Mouse (Mus musculus): Measurements from ENCODE around the gene Nus1. TPM values are rescaled to one million over a fixed set of nuclear protein-coding genes. Genes with fewer than 3 reads are reported as not detected.

Gene Nus1
- polyA plus RNA-seq, 1 experiment from 2014 or later = 5.9 TPM

DNA sequence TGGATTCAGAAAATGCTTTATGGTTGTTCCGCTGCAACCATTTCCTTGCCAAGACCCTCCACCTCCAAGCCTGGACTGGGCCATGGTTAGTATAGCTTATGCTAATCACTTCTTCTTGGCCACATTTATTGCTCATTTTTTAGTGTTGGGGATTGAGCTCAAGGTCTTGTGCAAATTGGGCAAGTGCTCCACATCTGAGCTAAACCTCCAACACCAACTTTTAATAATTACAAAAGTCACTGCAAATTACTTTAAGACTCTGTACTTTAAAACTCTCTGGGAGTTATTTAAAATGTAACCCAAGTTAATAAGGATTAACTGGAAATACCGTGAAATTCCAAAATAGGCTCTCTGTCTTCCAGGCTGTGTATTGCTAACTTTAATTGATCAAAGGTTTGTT, 9.8 kb upstream of the Nus1 start:
- Histone ChIP-seq H3K36me3 (replicated peaks; ENCODE audit: insufficient read depth, low read length) (no peaks in the 10 kb centered on the region), H3K27ac (ENCODE audit: low read depth) (no peak overlapping the region), H3K4me3 (ENCODE audit: low read depth, low read length) (no peak overlapping the region), H3K9ac (replicated peaks) (no peak overlapping the region), H3K27me3 (ENCODE audit: insufficient read depth, low read length) (no peaks in the 10 kb centered on the region), H3K9me3 (ENCODE audit: low read length) (no peaks in the 10 kb centered on the region), H3K4me1 (ENCODE audit: insufficient read depth) (no peaks in the 10 kb centered on the region), H3K4me2 (ENCODE audit: low read depth, low read length) (no peak overlapping the region)
- WGBS (ENCODE audit: insufficient replicate concordance) = 94% methylated on average over 2 of the region's 2 CpGs
- ATAC-seq = no peak
- no peak for DNase-seq
- no peak for TF ChIP-seq CTCF (IDR thresholded peaks at IDR 0.05; ENCODE audit: low read depth)
- TF ChIP-seq EP300 (IDR thresholded peaks at IDR 0.05; ENCODE audit: low read depth) = no peak

DNA sequence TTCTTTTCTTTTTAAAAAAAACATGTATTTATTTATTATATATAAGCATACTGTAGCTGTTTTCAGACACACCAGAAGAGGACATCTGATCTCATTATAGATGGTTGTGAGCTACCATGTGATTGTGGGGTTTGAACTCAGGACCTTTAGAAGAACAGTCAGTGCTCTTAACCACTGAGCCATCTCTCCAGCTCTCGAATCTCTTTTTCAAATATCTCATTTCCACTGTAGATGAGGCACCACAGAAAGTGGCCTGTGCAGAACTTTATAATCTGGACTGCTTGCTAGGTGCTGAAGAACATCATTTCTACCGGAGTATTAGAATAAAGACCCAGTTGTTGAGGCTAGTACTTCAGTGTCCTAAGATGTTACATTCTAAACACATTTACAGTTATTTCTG, 2.3 kb upstream of the Nus1 start:
- ATAC-seq (no peak), DNase-seq (no peak)
- WGBS (ENCODE audit: insufficient replicate concordance) = 74% methylated on average over 2 of the region's 2 CpGs
- H3K4me2 ChIP-seq (ENCODE audit: low read depth, low read length) = no peak overlapping the region
- no peak overlapping the region for H3K9ac ChIP-seq (replicated peaks)
- H3K9me3 ChIP-seq (ENCODE audit: low read length) = no peaks in the 10 kb centered on the region
- no peak overlapping the region for H3K27ac ChIP-seq (ENCODE audit: low read depth)
- no peaks in the 10 kb centered on the region for H3K27me3 ChIP-seq (ENCODE audit: insufficient read depth, low read length)
- H3K4me1 ChIP-seq (ENCODE audit: insufficient read depth) = peaks cover 14% of the 10 kb centered on the region
- no peaks in the 10 kb centered on the region for H3K36me3 ChIP-seq (replicated peaks; ENCODE audit: insufficient read depth, low read length)
- no peak for TF ChIP-seq EP300 (IDR thresholded peaks at IDR 0.05; ENCODE audit: low read depth)
- H3K4me3 ChIP-seq (ENCODE audit: low read depth, low read length) = no peak overlapping the region

DNA sequence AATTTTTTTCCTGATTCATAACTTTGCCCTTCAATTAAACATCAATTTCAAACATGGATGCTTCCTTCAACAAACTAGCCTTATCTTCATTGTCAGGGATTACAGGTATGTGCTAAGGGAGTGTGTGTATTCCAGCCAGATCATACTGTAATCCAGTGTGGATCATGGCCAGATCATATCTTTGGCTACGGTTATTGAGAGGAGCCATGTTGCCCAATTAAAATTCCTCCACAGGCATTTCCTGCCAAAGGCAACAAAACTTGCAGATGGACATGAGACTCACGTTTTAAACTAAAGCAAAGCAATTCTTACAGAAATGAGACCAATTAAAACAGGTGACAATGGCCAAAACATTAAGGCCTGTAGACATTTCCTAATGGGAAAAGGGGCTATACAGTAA, 889 bp upstream of the Nus1 start:
- H3K27ac ChIP-seq (ENCODE audit: low read depth) = no peak overlapping the region
- peak overlapping the region; percentile 54; the same call in 1 of the 2 replicates for H3K9ac ChIP-seq (replicated peaks)
- TF ChIP-seq CTCF (IDR thresholded peaks at IDR 0.05; ENCODE audit: low read depth) (no peak), EP300 (IDR thresholded peaks at IDR 0.05; ENCODE audit: low read depth) (no peak)
- H3K27me3 ChIP-seq (ENCODE audit: insufficient read depth, low read length) = no peaks in the 10 kb centered on the region
- H3K4me1 ChIP-seq (ENCODE audit: insufficient read depth) = peaks cover 23% of the 10 kb centered on the region
- no peaks in the 10 kb centered on the region; the same call in 1 of the 2 replicates for H3K36me3 ChIP-seq (replicated peaks; ENCODE audit: insufficient read depth, low read length)
- peak overlapping the region; percentile 99 for H3K4me3 ChIP-seq (ENCODE audit: low read depth, low read length)
- no peak for DNase-seq
- 46% methylated on average over 2 of the region's 2 CpGs for WGBS (ENCODE audit: insufficient replicate concordance)
- no peak for ATAC-seq
- no peaks in the 10 kb centered on the region for H3K9me3 ChIP-seq (ENCODE audit: low read length)
- peak overlapping the region; percentile 80 for H3K4me2 ChIP-seq (ENCODE audit: low read depth, low read length)

DNA sequence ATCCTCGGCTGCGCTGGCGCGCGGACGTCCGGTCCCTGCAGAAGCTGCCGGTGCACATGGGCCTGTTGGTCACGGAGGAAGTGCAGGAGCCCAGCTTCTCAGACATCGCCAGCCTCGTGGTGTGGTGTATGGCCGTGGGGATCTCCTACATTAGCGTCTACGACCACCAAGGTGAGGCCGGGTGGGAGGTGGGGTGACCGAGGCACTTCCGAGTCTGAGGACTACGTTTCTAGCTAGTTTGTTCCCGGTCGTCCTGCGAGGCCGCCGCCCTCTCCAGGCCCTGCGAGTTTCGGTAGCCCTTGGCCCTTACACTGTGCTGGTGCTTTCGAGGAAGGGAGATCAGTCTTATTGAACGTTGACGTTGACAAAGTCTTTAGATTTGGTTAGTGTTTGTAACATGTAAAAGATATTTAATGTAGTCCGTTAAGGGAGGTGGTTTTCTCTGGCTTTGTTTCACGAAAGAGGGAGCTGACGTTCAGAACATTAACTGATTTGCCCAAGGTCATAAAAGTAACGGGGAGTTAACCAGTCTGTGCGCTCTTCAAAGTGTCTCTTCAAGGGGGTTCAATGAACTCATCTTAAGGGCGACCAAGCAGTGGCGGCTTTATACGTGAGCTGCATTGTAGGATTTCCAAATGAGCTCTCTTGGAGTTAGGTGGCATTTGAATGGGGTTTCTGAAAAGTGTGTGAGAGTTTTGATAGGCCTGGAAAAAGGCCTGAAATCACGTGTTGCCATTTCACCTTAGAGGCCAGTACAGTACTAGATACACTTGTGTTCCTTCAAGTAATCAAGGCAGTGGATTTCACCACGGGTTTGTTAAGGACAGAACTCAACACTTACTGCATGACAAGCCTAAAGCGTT, 882 bp downstream of the Nus1 start:
- Histone ChIP-seq H3K9ac (replicated peaks) (peak overlapping the region; percentile 96), H3K27ac (ENCODE audit: low read depth) (peak overlapping the region; percentile 94), H3K36me3 (replicated peaks; ENCODE audit: insufficient read depth, low read length) (no peaks in the 10 kb centered on the region; the same call in 1 of the 2 replicates), H3K27me3 (ENCODE audit: insufficient read depth, low read length) (no peaks in the 10 kb centered on the region), H3K9me3 (ENCODE audit: low read length) (no peaks in the 10 kb centered on the region), H3K4me1 (ENCODE audit: insufficient read depth) (peaks cover 27% of the 10 kb centered on the region), H3K4me2 (ENCODE audit: low read depth, low read length) (peak overlapping the region; percentile 93), H3K4me3 (ENCODE audit: low read depth, low read length) (peak overlapping the region; percentile 99)
- WGBS (ENCODE audit: insufficient replicate concordance) = 1% methylated on average over 39 of the region's 39 CpGs
- DNase-seq (no peak), ATAC-seq (peak; percentile 10; the same call in 1 of the 2 replicates)
- TF ChIP-seq CTCF (IDR thresholded peaks at IDR 0.05; ENCODE audit: low read depth) (no peak), EP300 (IDR thresholded peaks at IDR 0.05; ENCODE audit: low read depth) (no peak)

DNA sequence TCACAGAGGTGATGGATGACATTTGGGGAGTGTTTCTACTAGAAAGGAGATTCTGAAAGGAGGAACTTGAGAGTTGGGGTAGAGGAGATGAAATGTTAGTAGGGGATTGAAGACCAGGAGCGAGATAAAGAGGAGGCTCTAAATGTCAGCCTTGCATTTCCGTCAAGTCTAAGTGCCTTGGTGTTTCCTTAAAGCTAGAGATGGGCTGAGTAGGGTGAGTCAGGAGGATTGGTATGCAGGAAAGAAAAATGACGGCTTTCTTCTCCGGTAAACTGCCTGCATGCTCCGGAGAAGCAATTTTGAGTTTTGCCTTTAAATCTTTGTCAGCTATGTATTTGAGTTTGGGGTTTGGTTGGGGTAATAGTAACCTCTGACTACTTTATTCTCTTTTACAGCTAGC, 1.6 kb downstream of the Nus1 start:
- peak overlapping the region; percentile 93 for H3K4me2 ChIP-seq (ENCODE audit: low read depth, low read length)
- H3K4me1 ChIP-seq (ENCODE audit: insufficient read depth) = peaks cover 29% of the 10 kb centered on the region
- peak overlapping the region; percentile 96 for H3K9ac ChIP-seq (replicated peaks)
- DNase-seq (no peak), ATAC-seq (no peak)
- H3K4me3 ChIP-seq (ENCODE audit: low read depth, low read length) = peak overlapping the region; percentile 99
- TF ChIP-seq CTCF (IDR thresholded peaks at IDR 0.05; ENCODE audit: low read depth) (no peak), EP300 (IDR thresholded peaks at IDR 0.05; ENCODE audit: low read depth) (no peak)
- no peaks in the 10 kb centered on the region for H3K9me3 ChIP-seq (ENCODE audit: low read length)
- H3K36me3 ChIP-seq (replicated peaks; ENCODE audit: insufficient read depth, low read length) = no peaks in the 10 kb centered on the region; the same call in 1 of the 2 replicates
- no peaks in the 10 kb centered on the region for H3K27me3 ChIP-seq (ENCODE audit: insufficient read depth, low read length)
- WGBS (ENCODE audit: insufficient replicate concordance) = 37% methylated on average over 5 of the region's 5 CpGs
- peak overlapping the region; percentile 94; the same call in 1 of the 2 replicates for H3K27ac ChIP-seq (ENCODE audit: low read depth)

DNA sequence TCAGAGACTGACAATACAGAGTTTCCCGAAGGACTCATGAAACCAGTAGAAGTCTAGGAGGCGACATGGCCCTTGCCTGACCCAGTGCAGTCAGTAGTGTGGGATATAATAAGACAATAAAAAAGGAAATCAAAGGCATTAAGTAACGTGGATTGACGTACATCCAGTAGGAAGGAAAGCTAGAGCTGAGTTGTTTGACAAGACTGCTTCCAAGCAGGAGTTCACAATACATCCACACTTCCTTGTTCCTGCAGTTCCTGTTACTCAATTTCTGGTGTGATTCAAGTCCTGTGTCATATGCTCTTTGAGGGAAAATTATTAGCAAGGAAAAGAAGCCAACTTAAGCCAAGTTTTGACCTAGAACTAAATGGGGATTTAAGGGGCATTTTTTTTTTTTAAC, 2.1 kb downstream of the Nus1 start:
- no peak for DNase-seq
- Histone ChIP-seq H3K27ac (ENCODE audit: low read depth) (peak overlapping the region; percentile 94), H3K4me1 (ENCODE audit: insufficient read depth) (peaks cover 31% of the 10 kb centered on the region)

More for the DNA sequence above, 2.1 kb downstream of the Nus1 start:
- H3K9ac ChIP-seq (replicated peaks) = 0 out of 2 replicates have a peak overlapping the region, but pooled peaks have one; percentile 38
- 72% methylated on average over 4 of the region's 4 CpGs for WGBS (ENCODE audit: insufficient replicate concordance)
- TF ChIP-seq CTCF (IDR thresholded peaks at IDR 0.05; ENCODE audit: low read depth) (no peak), EP300 (IDR thresholded peaks at IDR 0.05; ENCODE audit: low read depth) (peak; percentile 23; the same call in 1 of the 2 replicates)
- no peaks in the 10 kb centered on the region for H3K9me3 ChIP-seq (ENCODE audit: low read length)
- H3K4me2 ChIP-seq (ENCODE audit: low read depth, low read length) = peak overlapping the region; percentile 93
- H3K4me3 ChIP-seq (ENCODE audit: low read depth, low read length) = peak overlapping the region; percentile 99
- H3K36me3 ChIP-seq (replicated peaks; ENCODE audit: insufficient read depth, low read length) = no peaks in the 10 kb centered on the region; the same call in 1 of the 2 replicates
- no peak for ATAC-seq
- H3K27me3 ChIP-seq (ENCODE audit: insufficient read depth, low read length) = no peaks in the 10 kb centered on the region
